Mouse (Mus musculus) left cerebral cortex, adult 18-20 months (tissue): ENCODE data around the gene Scaper. TPM values are rescaled to one million over a fixed set of nuclear protein-coding genes. Genes with fewer than 3 reads are reported as not detected.
A peak's percentile ranks its signal among the peaks of the same experiment; 100 is the strongest.

ENCODE experiments used
- DNase-seq, 2 experiments: peaks; one replicate each; pipeline ENCODE4 v3.0.0; 2021 to 2022; ENCODE audit warnings: low spot score in 2 of 2, mixed read lengths in 1 of 2
- total RNA-seq, 2 experiments: library from RNA; stranded (reverse); gene quantifications; 2 replicates each; pipeline ENCODE4 v1.2.3; 2021

Scaper gene
- total RNA-seq, 2 experiments from 2014 or later: 35.1 to 35.5 TPM

GRCm38 (mm10) chr9:55540888-55541287, 397.0 kb downstream of the Scaper start:
- peak in 1 of 2 experiments; percentile 7 for DNase-seq

GRCm38 (mm10) chr9:55540391-55540770, 397.5 kb downstream of the Scaper start:
- DNase-seq: peak in 1 of 2 experiments; percentile 5

DNA sequence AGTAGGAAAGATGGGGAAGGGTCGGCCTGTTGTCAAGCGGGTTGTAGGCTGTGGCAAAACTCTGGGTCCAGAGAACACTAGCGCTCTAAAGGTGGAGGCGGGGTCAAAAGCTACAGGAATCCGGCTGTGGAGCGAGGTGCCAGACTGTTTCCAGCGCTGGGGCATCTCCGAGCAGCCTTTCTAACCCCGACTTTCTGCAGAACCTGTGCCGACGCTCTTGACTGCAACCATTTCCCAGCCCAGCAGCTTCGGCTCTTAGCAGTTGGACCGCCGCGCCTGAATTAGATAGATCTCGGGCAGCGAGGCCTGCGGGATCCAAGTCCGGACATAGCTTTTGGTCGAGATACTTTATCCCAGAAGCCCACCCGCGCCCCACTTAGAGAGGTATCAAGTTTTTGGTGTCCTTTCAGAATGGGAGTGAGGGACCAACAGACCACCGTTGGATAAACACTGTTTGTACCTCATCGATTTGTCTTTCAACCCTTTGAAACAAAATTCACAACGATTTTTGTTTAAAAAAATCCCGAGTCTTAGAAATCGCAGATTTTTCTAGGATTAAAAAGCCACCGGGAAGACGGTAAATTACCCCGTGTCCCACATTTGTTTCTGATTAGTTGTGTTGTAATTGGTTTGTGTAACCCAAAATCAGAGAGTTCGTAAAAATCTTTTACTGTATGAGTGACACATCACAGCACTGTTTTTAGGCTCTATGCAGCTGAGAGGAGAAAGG, 398.1 kb downstream of the Scaper start:
- no peak for DNase-seq

- DNase-seq: no peak
Observed at GRCm38 (mm10) chr9:55539006-55539405, 398.9 kb downstream of the Scaper start.

DNA sequence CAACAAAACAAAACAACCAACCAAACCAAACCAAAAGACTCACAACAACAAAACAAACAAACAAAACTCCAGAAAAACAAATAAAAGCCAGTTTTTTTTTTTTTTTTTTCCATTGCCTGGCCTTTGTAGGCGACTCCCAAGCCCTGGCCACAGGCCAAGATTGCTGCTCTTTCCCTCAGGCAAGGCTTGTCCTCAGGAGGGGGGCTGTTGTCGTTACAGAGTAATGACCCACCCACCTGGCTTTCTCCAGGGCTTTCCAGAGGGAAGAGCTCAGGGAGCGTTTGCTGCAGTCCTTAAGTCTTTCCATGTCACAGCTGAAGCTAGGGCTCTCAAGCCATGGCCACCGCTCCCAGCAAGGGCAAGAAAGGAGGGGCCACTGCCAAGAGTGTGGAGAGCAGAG, 399.5 kb downstream of the Scaper start, which contains the start of gene Isl2:
Gene Isl2, plus strand, starts transcription at position 296 of the 400 bp plus-strand sequence.
- DNase-seq: no peak

- peak; percentile 28 to 57 for DNase-seq
Observed at GRCm38 (mm10) chr9:55535907-55536306, 402.0 kb downstream of the Scaper start.

GRCm38 (mm10) chr9:55525716-55526115, 412.2 kb downstream of the Scaper start:
- no peak for DNase-seq

- peak; percentile 92 to 95 for DNase-seq
Observed at GRCm38 (mm10) chr9:55512027-55512543, 425.8 kb downstream of the Scaper start, which contains the start of gene Etfa. TSS of gene Etfa (minus strand) at chr9:55512243.

- DNase-seq: peak in 1 of 2 experiments; percentile 30
Observed at GRCm38 (mm10) chr9:55511521-55511993, 426.4 kb downstream of the Scaper start.

GRCm38 (mm10) chr9:55510651-55511235, 427.2 kb downstream of the Scaper start:
- DNase-seq: no peak

DNA sequence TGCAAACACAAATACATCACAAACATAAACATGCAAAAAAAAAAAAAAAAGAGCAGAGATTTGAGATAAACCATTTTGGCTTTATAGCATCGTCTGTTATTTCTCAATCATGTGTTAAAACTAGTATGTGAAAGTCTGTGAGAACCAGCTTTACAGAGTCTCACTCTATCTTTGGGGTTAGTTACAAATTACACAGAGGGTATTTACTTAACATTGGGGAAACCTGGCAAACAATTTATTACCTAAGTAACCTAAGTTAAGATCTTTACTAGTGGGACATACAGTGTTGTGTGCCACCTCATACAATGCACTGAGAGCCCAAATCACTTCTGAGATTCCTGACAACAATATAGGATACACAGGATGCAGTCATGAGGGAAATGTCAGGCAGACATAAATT, 428.2 kb downstream of the Scaper start:
- DNase-seq: no peak

GRCm38 (mm10) chr9:55508701-55509100, 429.2 kb downstream of the Scaper start:
- DNase-seq: no peak

GRCm38 (mm10) chr9:55507922-55508321, 430.0 kb downstream of the Scaper start:
- no peak for DNase-seq

Other genes starting within 250 kb of the Scaper start
- not detected for gene 4930563M21Rik, start 72.4 kb upstream of the Scaper start, total RNA-seq
- 100 to 1,000 TPM in 1 of 2 experiments, 10 to 100 TPM in 1; 99.8 to 108 TPM for gene Rcn2, start 103.7 kb upstream of the Scaper start, total RNA-seq
- 1 to 10 TPM; 2.3 to 2.8 TPM for gene Pstpip1, start 151.8 kb upstream of the Scaper start, total RNA-seq
- 100 to 1,000 TPM; 347 to 373 TPM for gene Tspan3, start 227.4 kb upstream of the Scaper start, total RNA-seq